Mouse (Mus musculus): Measurements from ENCODE around the gene Gm49711.
"Not testable (repeated sequence)": the region's sequence is repeated elsewhere in the genome, so short reads cannot be mapped to it uniquely, and the experiment has no call there.

The Gm49711 gene

DNA sequence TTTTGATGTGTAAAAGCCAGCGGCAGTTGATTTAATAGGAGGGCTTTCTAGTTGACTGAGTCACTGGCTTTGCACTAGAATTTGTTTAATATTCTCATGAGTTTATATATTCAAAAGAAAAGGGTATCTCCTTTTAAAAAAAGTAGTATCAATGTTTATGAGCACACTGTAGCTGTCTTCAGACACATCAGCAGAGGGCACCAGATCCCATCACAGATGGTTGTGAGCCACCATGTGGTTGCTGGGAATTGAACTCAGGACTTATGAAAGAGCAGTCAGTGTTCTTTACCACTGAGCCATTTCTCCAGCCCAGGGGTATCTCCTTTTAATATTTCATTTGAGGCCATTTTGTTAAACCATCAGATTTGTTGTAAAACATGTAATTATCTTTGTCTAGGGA is 4.7 kb downstream of the Gm49711 start:
- no peak for DNase-seq (ENCODE audit: low read depth)

DNA sequence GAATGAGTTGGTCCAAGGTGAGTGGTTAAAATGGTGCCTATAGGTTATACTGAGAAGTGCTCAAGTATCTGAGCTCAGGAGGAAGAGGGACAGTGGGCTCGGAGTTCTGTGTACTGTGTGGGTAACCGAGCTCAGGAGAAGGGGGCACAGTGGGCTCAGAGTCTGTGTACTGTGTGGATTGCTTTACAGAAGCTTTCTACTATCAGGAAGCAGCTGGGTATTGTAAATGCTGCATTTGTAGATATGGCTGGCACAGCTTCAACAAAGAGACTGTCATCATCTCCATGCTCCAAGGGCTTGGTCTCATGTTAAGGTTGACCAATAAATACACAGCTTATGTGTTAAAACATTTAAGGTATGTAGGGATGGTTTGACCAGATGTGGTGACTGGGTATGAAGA is 6.7 kb downstream of the Gm49711 start:
- DNase-seq (ENCODE audit: low read depth) = no peak

DNA sequence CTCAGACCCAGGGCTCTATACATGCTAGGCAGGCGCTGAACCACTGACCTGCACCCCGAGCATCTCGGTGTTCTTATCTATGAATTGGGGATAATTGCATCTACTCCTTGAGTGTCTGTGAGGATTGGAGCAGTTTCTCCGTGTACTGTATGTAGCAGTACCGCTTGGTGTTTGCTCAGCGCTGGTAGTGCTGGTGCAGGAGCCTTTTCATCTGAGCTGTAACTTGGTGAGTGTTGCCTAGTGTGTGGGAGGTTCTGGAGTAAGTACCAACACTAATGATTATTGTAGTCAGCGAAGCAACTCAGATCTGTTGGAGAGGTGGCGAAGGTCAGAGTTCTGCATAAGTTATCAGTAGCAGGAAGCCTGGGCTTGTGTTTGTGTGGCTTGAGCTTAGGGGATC is 12.2 kb downstream of the Gm49711 start:
- DNase-seq (ENCODE audit: low read depth) = no peak

DNA sequence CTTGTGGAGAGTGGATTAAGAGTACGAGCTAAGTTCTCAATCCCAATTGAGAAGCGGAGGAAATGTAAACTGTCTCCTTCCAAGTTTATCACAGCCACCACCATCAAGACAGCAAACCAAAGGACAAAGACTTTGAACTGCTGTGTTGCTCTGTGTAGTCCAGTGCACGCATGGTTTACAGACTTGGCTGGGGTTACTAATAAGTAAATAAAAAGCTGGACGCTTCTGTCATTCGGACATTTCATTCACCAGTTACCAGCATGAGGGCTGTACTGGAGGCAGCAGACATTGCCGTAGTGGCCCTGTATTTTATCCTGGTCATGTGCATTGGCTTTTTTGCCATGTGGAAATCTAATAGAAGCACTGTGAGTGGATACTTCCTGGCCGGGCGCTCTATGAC is 18.7 kb downstream of the Gm49711 start:
- DNase-seq (ENCODE audit: low read depth) = no peak

DNA sequence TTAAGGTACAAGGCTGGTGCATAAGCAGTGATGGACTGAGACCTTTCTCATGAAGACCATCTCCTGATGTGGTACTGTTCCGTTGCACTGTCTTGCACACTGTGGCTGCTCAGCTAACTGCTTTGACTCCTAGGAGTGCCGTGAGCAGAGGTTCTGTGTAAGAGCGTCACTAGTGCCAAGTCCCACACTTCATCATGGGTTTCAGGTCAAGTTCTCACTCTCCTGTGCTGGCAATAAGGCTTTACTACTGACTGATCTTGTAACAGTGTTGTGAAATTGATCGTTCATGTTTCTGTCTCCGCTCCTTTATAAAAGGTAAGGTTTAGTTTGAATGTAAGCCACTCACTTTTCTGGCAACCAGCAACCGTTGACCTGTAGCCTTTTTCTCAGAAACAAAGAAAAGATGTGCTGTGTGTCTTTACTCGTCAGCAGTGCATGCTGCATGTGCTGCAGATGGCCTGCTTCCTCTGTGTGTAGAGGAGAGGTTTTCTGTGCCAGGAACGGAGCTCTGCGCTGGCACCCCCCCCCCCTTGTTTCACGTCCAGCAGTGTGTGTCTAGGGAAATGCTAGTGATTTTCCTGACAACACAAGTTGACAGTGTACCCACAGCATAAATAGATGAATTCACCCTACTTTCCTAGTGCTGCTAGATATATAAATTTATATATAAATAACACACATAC is 25.8 kb downstream of the Gm49711 start:
- DNase-seq (ENCODE audit: low read depth) = no peak

DNA sequence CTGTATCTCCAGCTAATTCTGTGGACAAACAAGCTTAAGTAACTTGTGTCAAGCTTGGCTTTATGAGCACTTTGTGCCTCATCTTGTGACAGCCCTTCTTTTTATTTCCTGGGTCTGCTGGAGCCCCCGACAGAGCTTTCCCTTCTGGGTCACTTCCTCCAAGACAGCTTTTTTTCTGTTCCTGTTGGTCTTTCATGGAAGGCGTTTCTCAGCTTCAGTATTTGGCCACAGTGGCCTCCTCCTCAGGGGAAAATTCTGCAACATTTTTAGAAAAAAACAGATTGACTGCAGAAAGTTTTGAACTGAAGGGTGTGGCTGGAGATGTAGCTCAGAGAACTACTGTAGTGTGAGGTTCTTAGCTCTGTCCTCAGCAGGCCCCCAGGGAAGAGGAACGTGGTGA is 31.1 kb downstream of the Gm49711 start:
- no peak for DNase-seq (ENCODE audit: low read depth)

DNA sequence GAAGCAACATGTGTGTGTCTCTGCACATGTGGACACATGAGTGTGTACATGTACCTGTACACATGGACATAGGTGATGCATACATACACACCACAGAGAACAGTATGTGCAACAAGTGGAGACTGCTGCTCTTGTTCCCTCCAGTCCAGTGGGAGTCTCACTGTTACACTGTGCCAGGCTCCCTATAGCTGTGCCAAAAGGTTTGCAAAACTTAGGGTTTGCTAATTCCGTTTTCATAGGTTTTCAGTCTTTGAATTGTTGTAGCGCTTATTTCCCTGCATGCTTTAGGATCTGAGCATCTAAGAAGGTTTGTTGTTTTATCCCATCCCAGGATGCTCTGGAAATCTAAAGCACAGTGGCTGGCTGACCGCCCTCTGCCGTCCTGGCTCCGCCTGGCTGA is 33.8 kb downstream of the Gm49711 start:
- DNase-seq (ENCODE audit: low read depth) = no peak

DNA sequence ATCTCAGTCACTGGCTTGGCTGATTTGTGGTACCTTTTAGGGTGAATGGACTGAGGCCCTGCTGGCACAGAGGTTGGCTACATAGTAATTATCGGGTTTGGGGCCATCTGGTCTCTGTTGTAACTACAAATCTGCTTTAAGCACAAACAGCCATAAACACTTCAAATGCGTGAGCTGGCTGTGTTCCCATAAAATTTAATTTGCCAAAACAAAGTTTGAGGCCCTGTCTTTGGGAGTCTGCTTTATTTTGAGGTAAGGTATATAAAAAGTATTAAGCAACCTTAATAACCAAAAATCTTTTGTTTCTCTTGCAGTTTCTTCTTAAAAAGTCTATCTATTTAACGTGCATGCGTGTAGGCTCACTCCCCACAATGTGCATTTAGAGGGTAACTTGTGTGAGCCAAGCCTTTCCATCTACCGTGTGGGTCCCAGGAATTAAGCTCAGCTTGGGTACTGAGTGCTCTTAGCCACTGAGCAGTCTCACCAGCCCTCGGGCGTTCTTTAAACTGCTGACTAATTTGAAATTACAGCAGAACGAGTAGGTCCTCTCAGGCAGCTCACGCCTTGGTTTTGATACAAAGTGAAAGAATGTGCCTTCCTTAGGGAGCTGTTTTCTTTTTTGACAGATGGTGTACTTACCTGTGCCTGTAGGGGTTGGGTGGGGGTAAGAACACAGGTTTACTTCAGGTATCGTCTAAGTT is 40.4 kb downstream of the Gm49711 start:
- no peak for DNase-seq (ENCODE audit: low read depth)

DNA sequence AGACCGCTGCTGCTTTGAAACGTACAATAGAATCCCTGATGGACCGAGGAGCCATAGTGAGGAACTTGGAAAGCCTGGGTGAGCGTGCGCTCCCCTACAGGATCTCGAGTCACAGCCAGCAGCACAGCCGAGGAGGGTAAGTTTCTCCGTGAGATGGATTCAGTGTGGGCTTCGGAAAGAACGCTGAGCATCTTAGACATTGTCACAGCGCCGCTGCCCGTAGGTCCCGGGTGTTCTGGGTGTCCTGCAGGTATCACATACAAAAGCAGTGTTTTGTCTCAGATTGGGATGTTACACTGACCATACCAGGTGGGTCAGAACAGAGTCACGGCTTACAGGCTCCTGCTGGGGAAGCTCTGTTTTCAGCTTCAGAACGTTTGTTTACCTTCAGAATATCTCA is 41.5 kb downstream of the Gm49711 start:
- no peak for DNase-seq (ENCODE audit: low read depth)

DNA sequence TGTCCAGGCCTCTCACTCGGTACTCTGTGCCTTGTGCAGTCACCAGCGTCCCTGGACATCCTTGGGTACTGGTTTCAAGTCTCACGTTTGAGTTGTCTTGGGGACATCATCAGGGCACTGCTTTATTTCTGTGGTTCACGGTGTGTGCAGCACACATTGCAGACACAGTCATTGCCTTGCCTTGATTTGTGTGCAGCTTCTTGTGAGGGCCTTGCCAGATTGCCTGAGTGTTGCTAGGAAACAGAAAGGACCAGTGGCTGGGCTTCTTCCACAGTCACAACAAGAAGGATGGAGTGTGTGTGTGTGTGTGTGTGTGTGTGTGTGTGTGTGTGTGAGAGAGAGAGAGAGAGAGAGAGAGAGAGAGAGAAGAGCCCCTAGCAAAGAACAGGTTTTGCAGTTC is 42.0 kb downstream of the Gm49711 start:
- DNase-seq (ENCODE audit: low read depth) = no peak

DNA sequence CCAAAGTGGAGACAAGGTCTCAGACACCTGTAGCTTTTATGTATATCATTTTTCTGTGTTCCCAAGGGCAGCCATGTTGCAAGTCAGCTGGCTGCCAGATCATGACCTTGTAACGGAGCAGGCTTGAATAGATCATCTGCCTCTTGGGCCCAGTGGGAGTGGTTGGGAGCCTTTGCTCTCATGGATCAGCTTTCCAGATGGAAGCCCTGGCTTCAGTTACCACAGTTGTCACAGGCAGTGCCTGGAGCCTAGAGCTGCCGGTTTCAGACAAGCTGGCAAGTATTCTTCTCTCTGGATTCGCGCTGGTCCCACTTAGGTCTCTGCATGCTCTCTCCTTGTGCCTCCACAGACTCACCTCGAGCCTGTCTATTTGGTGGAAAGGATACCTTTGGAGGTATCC is 44.0 kb downstream of the Gm49711 start:
- DNase-seq (ENCODE audit: low read depth) = no peak

DNA sequence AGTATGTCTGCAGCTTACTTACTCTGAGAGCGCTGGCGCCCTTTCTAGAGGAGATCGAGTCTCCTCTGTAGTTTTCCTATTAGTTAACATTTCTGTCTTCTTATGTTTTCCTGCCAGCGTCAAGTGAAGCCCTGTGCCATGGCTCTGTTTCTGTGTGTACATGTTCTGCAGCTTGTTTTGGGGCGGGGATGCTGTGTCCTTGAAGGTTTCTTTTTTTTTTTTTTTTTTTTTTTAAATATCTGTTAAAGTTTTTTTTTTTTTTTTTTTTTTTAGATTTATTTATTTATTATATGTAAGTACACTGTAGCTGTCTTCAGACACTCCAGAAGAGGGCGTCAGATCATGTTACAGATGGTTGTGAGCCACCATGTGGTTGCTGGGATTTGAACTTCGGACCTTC is 44.8 kb downstream of the Gm49711 start:
- not testable (repeated sequence) for DNase-seq (ENCODE audit: low read depth)

DNA sequence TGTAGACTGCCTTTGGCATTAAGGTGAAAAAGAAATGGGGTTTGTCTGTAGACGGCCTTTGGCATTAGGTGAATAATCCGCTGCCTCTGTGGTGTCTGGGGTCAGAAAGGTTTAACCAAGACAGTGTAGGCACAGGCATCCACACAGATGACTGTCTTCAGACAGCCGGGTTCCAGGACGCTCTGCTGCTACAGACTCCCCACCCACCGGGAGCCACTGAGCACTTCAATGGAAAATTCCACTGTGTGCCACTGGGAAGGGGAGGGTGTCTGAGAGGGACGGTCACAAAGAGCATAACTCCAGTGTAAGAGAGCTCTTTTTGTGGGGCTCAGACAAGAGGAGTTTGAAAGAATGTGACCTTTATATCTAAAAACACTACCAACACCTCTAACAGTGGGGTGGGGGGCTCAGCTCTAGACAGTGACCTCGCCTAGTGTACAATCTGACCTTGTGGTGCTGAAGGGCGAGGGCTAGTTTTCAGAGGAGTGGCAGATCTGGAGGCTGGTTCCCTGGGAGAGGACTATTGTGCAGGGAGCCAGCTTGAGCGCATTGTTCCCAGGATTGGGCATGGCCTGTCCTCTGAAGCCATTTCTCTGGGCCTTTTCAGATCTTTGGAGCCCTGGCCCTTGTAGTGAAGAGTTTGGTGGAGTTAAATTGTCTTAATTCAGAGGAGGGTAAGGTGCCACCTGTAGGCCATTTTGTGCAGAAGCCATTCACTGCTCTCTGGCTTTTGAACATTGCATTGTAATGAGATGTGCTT is 45.6 kb downstream of the Gm49711 start:
- DNase-seq (ENCODE audit: low read depth) = no peak

DNA sequence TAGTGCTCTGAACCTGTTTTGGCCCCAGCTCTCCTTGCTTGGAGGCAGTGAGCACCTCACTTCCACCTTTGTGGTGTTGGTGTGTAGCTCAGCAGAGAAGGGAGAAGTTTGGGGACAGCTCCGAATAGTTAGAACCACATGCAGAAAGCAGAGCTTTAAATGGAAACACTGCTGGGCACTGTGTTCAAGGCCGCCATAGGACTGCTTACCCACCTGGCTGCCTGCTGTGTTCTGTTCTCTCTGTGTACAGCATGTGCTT is 46.1 kb downstream of the Gm49711 start:
- DNase-seq (ENCODE audit: low read depth) = no peak

DNA sequence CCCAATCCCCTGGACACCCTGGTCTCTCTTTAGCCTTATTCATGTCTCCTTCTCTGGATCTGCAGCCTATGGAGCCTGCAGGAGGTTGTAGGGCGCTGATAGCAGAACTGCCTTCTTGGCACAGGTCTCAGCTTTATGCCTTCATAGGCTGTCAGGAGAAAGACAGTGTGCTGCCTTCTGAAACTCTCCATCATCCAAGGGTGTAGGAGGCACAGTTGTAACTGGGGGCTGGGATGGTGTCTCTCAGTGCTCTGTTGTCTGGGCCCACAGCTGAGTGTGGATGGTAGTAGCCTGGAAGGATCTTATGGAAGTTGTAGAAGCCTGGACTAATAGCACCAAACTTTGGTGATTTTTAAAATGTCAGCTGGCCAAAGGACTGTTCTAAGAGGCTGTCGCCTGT is 46.8 kb downstream of the Gm49711 start:
- no peak for DNase-seq (ENCODE audit: low read depth)

DNA sequence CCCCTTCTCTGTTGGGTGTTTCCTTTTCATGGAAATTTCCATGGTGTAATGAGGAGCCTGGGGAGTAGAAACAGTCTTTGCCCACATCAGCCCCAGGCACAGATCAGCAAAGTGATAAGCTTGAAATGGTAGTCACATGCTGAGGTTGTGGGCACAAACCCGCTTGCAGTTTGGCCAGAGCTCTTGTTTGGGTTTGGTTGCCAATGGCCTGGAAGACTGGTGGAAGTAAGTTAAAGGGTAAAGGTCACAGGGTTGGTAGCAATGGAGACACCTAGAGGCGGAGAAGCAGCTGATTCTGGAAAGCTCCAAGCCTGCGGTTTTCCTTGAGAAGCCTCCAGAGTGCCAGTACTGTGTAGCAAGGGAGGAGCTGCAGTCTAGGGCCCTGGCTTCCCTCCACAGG is 47.5 kb downstream of the Gm49711 start:
- DNase-seq (ENCODE audit: low read depth) = peak; percentile 28

DNA sequence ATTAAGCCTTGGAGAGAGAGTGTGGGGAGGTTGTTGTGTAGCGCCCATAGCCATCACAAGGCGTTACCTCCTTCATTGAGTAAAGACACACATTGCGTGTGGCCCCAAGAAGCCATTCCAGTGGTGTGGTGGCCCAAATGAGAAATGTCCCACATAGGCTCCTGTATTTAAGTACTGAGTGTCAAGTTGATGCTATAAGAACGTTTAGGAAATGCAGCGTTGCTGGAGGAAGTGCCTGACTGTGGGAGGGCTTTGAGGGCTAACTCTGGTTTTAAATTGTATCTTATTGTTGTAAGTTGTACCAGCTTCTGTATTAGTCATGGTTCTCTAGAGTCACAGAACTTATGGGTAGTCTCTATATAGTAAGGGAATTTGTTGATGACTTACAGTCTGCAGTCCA is 49.2 kb downstream of the Gm49711 start:
- DNase-seq (ENCODE audit: low read depth) = no peak

DNA sequence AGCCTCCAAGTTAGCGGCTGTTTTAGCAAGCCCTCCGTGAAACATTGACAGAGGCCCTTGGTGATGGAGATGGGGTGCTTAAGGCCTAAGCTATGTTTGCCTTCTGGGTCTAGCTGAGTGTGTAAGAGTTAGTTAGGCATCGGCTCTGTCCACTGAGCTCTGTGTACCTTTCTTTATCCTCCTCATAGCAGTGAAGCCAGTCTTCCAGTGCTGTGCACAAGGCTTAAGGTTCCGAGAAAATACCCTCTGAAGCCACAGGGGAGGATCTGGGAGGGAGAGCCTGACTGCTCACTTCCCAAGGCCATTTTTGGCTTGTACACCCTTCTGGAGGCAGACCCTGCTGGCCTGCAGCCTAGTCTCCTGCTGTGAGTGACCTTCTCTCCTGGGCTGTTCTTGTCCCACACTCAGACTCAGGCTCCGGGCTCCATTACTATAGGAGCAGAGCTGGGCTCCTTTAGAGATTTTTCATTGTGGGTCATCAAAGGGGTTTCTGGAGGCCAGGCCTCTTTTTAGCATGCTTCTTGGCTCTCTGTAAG is 56.7 kb downstream of the Gm49711 start:
- DNase-seq (ENCODE audit: low read depth) = peak; percentile 57

DNA sequence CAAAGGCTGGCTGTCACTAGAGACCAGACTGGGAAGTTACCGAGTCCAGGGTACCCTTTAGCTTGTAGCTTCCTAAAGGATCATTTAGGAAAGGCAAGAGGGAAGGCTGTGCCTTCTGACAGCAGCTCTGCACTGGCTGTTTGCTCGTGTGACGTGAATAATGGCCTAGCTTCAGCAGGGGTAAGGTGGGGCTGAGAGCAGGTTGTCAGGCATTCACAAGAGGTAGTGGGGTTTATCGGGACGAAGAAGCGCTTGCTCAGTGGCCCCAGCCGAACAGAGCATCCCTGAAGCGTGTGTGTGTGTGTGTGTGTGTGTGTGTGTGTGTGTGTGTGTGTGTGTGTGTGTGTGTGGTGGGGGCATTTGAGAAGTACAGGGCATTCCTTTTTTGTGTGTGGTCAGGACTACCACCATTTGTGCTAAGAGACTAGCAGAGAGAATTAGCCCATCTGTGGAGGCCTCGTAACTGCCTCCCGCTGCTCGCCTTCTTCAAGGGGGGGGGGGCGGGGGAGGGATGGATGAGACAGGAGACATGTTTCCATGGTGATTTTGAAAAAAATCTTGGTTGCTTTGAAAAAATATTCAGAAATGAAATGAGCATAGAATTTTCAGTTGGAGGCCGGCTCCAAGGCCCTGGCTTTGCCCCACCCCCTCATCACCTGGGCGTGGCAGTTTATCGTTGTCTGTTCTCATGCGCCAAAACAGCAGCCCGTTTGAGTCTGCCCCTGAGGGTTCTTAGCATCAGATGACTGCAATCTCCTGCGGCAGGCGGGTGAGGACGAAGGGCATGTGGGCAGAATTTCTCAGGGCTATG is 57.7 kb downstream of the Gm49711 start:
- DNase-seq (ENCODE audit: low read depth) = no peak

DNA sequence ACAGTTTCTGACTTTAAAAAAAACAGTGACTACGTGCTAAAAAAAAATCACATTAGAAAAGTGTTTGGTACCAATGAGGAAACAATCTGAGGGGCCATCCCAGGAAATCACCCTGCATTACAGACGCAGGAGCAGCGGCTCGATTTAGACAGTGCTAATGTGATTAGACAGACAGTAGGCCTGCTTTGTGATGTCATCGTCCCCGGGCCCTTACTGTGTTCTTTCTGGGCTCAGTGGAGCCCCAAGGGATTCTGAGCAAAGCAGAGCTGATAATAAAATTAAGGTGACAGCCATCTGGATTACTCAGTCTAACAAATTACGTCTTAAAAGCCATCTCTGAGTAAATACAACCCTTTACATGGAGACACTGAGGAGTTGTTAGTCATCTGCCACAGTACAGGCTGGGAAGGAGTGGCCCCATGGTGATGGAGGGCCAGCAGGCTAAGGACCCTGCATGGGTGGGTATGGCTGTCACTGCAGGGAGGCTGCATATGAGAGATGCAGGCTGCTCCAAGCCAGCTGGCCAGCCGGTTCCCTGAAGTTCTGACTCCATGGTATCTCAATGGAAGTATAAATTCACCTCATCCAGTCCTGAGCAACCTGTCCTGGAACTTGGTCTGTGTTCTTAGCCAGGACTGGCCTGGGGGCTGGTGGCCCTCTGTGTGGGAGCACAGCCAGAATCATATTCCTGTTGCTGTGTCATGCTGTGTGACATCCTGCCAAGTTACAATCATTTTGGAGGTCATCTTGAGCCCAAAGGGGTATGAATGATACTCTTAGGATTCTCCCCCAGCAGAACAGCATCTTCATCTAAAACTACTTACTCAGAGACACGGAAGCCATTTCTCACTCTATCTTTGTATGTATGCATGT is 59.5 kb downstream of the Gm49711 start:
- peak; percentile 36 for DNase-seq (ENCODE audit: low read depth)

DNA sequence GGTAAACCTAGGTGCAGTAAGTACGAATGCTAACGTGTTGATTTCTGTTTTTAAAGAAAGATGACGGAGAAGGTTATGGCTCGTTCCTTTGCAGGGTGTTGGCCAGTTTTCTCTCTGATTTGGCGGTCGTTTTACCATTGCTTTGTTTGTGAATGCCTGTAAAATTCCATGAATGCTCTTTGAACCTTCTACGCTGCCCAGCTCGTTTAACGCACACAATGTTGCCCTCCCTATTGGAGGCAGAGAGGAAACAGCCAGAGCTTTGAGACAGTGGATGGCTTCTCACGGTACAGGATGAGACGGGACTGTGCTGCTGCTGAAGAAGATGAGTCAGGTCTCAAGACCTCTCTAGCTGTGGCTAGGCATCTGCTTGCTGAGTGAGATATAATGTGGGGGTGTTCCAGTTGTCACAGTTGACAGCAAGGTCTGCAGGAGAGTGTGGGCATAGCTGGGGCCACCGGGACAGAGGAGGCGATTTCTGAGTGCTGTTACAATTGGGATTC is 60.9 kb downstream of the Gm49711 start:
- DNase-seq (ENCODE audit: low read depth) = no peak
